Mouse (Mus musculus) ES-E14 (cell line): ENCODE measurements at regions not wholly inside any gene's neighbourhood (a gene's known extent, or its start where the extent isn't known, plus 50 kb on each side); places are given as distances from the start of the nearest gene placed in this dataset.

ENCODE experiments used
- CHD2 ChIP-seq: IDR thresholded peaks from 2 replicates; pipeline ENCODE4 v1.6.1; 2014; ENCODE audit warnings: mild to moderate bottlenecking, low read depth, low read length, inconsistent platforms
- HCFC1 ChIP-seq: IDR thresholded peaks from 2 replicates; pipeline ENCODE4 v1.6.1; 2012; ENCODE audit warnings: low read length, inconsistent platforms, borderline replicate concordance; ENCODE audit not compliant: insufficient read depth
- MAFK ChIP-seq: IDR thresholded peaks from 2 replicates; pipeline ENCODE4 v1.6.1; 2014; ENCODE audit warnings: mild to moderate bottlenecking, low read depth, low read length, inconsistent platforms; ENCODE audit not compliant: insufficient read depth
- ZC3H11A ChIP-seq: IDR thresholded peaks from 2 replicates; pipeline ENCODE4 v1.6.1; 2012; ENCODE audit warnings: low read depth, mild to moderate bottlenecking, inconsistent platforms, low read length, borderline replicate concordance
- ZNF384 ChIP-seq: IDR thresholded peaks from 2 replicates; pipeline ENCODE4 v1.6.1; 2012; ENCODE audit warnings: low read depth, low read length, inconsistent platforms

- no peak for TF ChIP-seq ZC3H11A
- TF ChIP-seq HCFC1 = no peak
- TF ChIP-seq ZNF384 = no peak
- no peak for TF ChIP-seq MAFK
- TF ChIP-seq CHD2 = no peak
These were observed 120.9 kb upstream of the Slc30a5 start for GRCm38 (mm10) chr13:100954106-100954505.
